Mouse (Mus musculus) MEL (cell line): ENCODE measurements around the gene Brpf3. TPM values are rescaled to one million over a fixed set of nuclear protein-coding genes. Genes with fewer than 3 reads are reported as not detected.

Experiments
- DNase-seq: peaks from one replicate; pipeline ENCODE4 v3.0.0; 2011; ENCODE audit warnings: low read depth, low spot score
- H3K27ac ChIP-seq: 2 replicates; pipeline ENCODE4 v1.5.1; 2012; ENCODE audit warnings: low read depth, mild to moderate bottlenecking, control low read depth, low read length, moderate library complexity; ENCODE audit not compliant: control insufficient read depth
- H3K27me3 ChIP-seq, 2 experiments: fragments of 150-350 bp in 1 of 2; sonication (generic) in 1 of 2; 2 replicates each; pipeline ENCODE4 v1.6.1; 2012; ENCODE audit warnings: low read length in 2 of 2, mild to moderate bottlenecking in 2 of 2, improper control_type of control experiment in 1 of 2, moderate library complexity in 1 of 2; ENCODE audit not compliant: insufficient read depth in 2 of 2, control insufficient read depth in 1 of 2
- H3K36me3 ChIP-seq, 2 experiments: 2 replicates each; pipeline ENCODE4 v1.6.1; 2012 to 2014; ENCODE audit warnings: low read length in 2 of 2, improper control_type of control experiment in 1 of 2, inconsistent platforms in 1 of 2, mild to moderate bottlenecking in 1 of 2; ENCODE audit not compliant: insufficient read depth in 2 of 2, control insufficient read depth in 1 of 2
- H3K4me1 ChIP-seq, 2 experiments: fragments of 150-350 bp in 1 of 2; sonication (generic) in 1 of 2; 2 replicates each; pipeline ENCODE4 v1.6.1; 2012; ENCODE audit warnings: low read length in 2 of 2, improper control_type of control experiment in 1 of 2, mild to moderate bottlenecking in 1 of 2; ENCODE audit not compliant: insufficient read depth in 2 of 2, control insufficient read depth in 1 of 2
- H3K4me3 ChIP-seq, 2 experiments: fragments of 150-350 bp in 1 of 2; sonication (generic) in 1 of 2; 2 replicates each; pipeline ENCODE4 v1.5.1; 2012; ENCODE audit warnings: low read depth in 2 of 2, low read length in 2 of 2, mild to moderate bottlenecking in 2 of 2, moderate library complexity in 2 of 2, control low read depth in 1 of 2, improper control_type of control experiment in 1 of 2; ENCODE audit not compliant: control insufficient read depth in 1 of 2, insufficient read depth in 1 of 2
- H3K79me2 ChIP-seq: 2 replicates; pipeline ENCODE4 v1.6.1; 2012; ENCODE audit warnings: mild to moderate bottlenecking, low read length, moderate library complexity; ENCODE audit not compliant: control insufficient read depth, poor library complexity, insufficient read depth
- H3K9ac ChIP-seq: 2 replicates; pipeline ENCODE4 v1.6.1; 2012; ENCODE audit warnings: low read depth, mild to moderate bottlenecking, control low read depth, low read length, moderate library complexity; ENCODE audit not compliant: control insufficient read depth, poor library complexity, severe bottlenecking
- H3K9me3 ChIP-seq: fragments of 150-350 bp; sonication (generic); replicated peaks from 2 replicates; pipeline ENCODE4 v1.6.1; 2012; ENCODE audit warnings: mild to moderate bottlenecking, low read length, improper control_type of control experiment, moderate library complexity; ENCODE audit not compliant: insufficient read depth
- CHD1 ChIP-seq: IDR thresholded peaks from 2 replicates; pipeline ENCODE4 v1.6.1; 2012; ENCODE audit warnings: low read depth, mild to moderate bottlenecking, inconsistent platforms, low read length, improper control_type of control experiment
- CTCF ChIP-seq, 3 experiments: IDR thresholded peaks in 2 of 3; conservative IDR thresholded peaks in 1 of 3; 2 replicates each; pipeline ENCODE4 v1.5.1; 2011 to 2012; ENCODE audit warnings: low read length in 3 of 3, low read depth in 2 of 3, mild to moderate bottlenecking in 2 of 3, improper control_type of control experiment in 1 of 3, inconsistent platforms in 1 of 3, mixed read lengths in 1 of 3, moderate library complexity in 1 of 3; ENCODE audit not compliant: control insufficient read depth in 1 of 3, insufficient read depth in 1 of 3, poor library complexity in 1 of 3, severe bottlenecking in 1 of 3
- GABPA ChIP-seq: IDR thresholded peaks from 2 replicates; pipeline ENCODE4 v1.6.1; 2012; ENCODE audit warnings: low read depth, mild to moderate bottlenecking, inconsistent platforms, low read length, improper control_type of control experiment, moderate library complexity
- MEF2A ChIP-seq: IDR thresholded peaks from 2 replicates; pipeline ENCODE4 v1.6.1; 2014; ENCODE audit warnings: low read depth, mild to moderate bottlenecking, inconsistent platforms, low read length, improper control_type of control experiment; ENCODE audit not compliant: poor library complexity, insufficient replicate concordance, severe bottlenecking; ENCODE audit errors: extremely low read depth
- MXI1 ChIP-seq: IDR thresholded peaks from 2 replicates; pipeline ENCODE4 v1.6.1; 2011; ENCODE audit warnings: mild to moderate bottlenecking, low read depth, low read length, improper control_type of control experiment
- MYB ChIP-seq: IDR thresholded peaks from 2 replicates; pipeline ENCODE4 v1.6.1; 2011; ENCODE audit warnings: mild to moderate bottlenecking, low read depth, low read length, improper control_type of control experiment
- POLR2A ChIP-seq, 2 experiments: IDR thresholded peaks; 2 replicates each; pipeline ENCODE4 v1.6.1; 2011 to 2012; ENCODE audit warnings: low read length in 2 of 2, mild to moderate bottlenecking in 2 of 2, control low read depth in 1 of 2, improper control_type of control experiment in 1 of 2, low read depth in 1 of 2, moderate library complexity in 1 of 2; ENCODE audit not compliant: control insufficient read depth in 1 of 2, insufficient read depth in 1 of 2, poor library complexity in 1 of 2
- RAD21 ChIP-seq: IDR thresholded peaks from 2 replicates; pipeline ENCODE4 v1.6.1; 2011; ENCODE audit warnings: mild to moderate bottlenecking, low read depth, low read length, improper control_type of control experiment
- SIN3A ChIP-seq: IDR thresholded peaks from 2 replicates; pipeline ENCODE4 v1.6.1; 2012; ENCODE audit warnings: low read length, improper control_type of control experiment, inconsistent platforms
- SMC3 ChIP-seq: IDR thresholded peaks from 2 replicates; pipeline ENCODE4 v1.6.1; 2011; ENCODE audit warnings: low read depth, low read length, improper control_type of control experiment
- TCF12 ChIP-seq: IDR thresholded peaks from 2 replicates; pipeline ENCODE4 v1.6.1; 2014; ENCODE audit warnings: low read depth, mild to moderate bottlenecking, inconsistent platforms, low read length, improper control_type of control experiment, moderate library complexity
- USF2 ChIP-seq, 2 experiments: IDR thresholded peaks; 2 replicates each; pipeline ENCODE4 v1.6.1; 2011 to 2012; ENCODE audit warnings: improper control_type of control experiment in 2 of 2, low read length in 2 of 2, borderline replicate concordance in 1 of 2, inconsistent platforms in 1 of 2, low read depth in 1 of 2, mild to moderate bottlenecking in 1 of 2; ENCODE audit not compliant: insufficient read depth in 1 of 2
- polyA plus RNA-seq, 2 experiments: library from polyadenylated mRNA; stranded (reverse) in 1 of 2; unstranded in 1 of 2; fragments of >175 nt in 1 of 2; fragments of >200 nt in 1 of 2; gene quantifications; 2 replicates each; pipeline versions ENCODE4 v1.2.1 to v1.2.4; 2012; ENCODE audit warnings: low replicate concordance in 2 of 2, low read depth in 1 of 2; ENCODE audit not compliant: insufficient read length in 2 of 2, insufficient read depth in 1 of 2, missing spikeins in 1 of 2
- total RNA-seq: library from RNA; depleted of rRNA; stranded (reverse); fragments of 300-350 nt; gene quantifications from 2 replicates; pipeline ENCODE4 v1.2.3, GENCODE M21; 2012

Brpf3 gene
- total and polyA plus RNA-seq, 3 experiments = 1.7 to 23.7 TPM; not detected in 1

GRCm38 (mm10) chr17:28867381-28867780, 66.5 kb downstream of the Brpf3 start:
- Histone ChIP-seq H3K79me2 (no peaks in the 10 kb centered on the region), H3K9ac (no peak overlapping the region), H3K36me3 (no peaks in the 10 kb centered on the region), H3K4me1 (peaks cover 0 to 2% of the 10 kb centered on the region in 2 experiments; a peak in 1 of 4 replicates), H3K4me3 (no peak overlapping the region)
- DNase-seq = no peak
- no peak for TF ChIP-seq USF2 (IDR thresholded peaks at IDR 0.05; ENCODE audit: borderline replicate concordance in 1 of 2, insufficient read depth in 1 of 2, low read depth in 1 of 2, low read length in 2 of 2)
- no peak for TF ChIP-seq RAD21
- no peak for TF ChIP-seq SIN3A
- TF ChIP-seq MYB = no peak
- TF ChIP-seq MEF2A = no peak
- TF ChIP-seq, all 39 proteins: peak for 0
- Histone ChIP-seq H3K9me3 (no peaks in the 10 kb centered on the region), H3K27ac (no peak overlapping the region), H3K27me3 (peaks cover 0 to 8% of the 10 kb centered on the region in 2 experiments; a peak in 2 of 4 replicates)

GRCm38 (mm10) chr17:28869412-28870110, 68.7 kb downstream of the Brpf3 start:
- H3K27me3 ChIP-seq = peaks cover 0 to 6% of the 10 kb centered on the region in 2 experiments; a peak in 3 of 4 replicates
- H3K4me1 ChIP-seq = no peaks in the 10 kb centered on the region
- H3K4me3 ChIP-seq = no peak overlapping the region
- no peaks in the 10 kb centered on the region for H3K9me3 ChIP-seq
- H3K36me3 ChIP-seq = no peaks in the 10 kb centered on the region
- H3K9ac ChIP-seq = no peak overlapping the region
- no peak for DNase-seq
- H3K79me2 ChIP-seq = no peaks in the 10 kb centered on the region
- no peak overlapping the region for H3K27ac ChIP-seq
- TF ChIP-seq GABPA (no peak), MYB (no peak), MXI1 (no peak), RAD21 (no peak), CHD1 (no peak), POLR2A (IDR thresholded peaks at IDR 0.05; ENCODE audit: control insufficient read depth in 1 of 2, insufficient read depth in 1 of 2, low read depth in 1 of 2, low read length in 2 of 2, poor library complexity in 1 of 2) (no peak), USF2 (IDR thresholded peaks at IDR 0.05; ENCODE audit: borderline replicate concordance in 1 of 2, insufficient read depth in 1 of 2, low read depth in 1 of 2, low read length in 2 of 2) (no peak)

- no peaks in the 10 kb centered on the region for H3K9me3 ChIP-seq
- TF ChIP-seq TCF12 = no peak
- peak; percentile 42 to 47 (median 46); a peak in 5 of 6 replicates for TF ChIP-seq CTCF (IDR thresholded peaks at IDR 0.05 in 2 of 3, conservative IDR thresholded peaks at IDR 0.05 in 1 of 3; ENCODE audit: control insufficient read depth in 1 of 3, insufficient read depth in 1 of 3, low read depth in 2 of 3, low read length in 3 of 3, poor library complexity in 1 of 3, severe bottlenecking in 1 of 3)
- peak; percentile 30 for TF ChIP-seq SMC3
- TF ChIP-seq, all 39 proteins: peak for 2
- Histone ChIP-seq H3K4me3 (no peak overlapping the region), H3K27me3 (peaks cover 0 to 6% of the 10 kb centered on the region in 2 experiments; a peak in 3 of 4 replicates), H3K27ac (no peak overlapping the region), H3K4me1 (no peaks in the 10 kb centered on the region), H3K79me2 (no peaks in the 10 kb centered on the region), H3K36me3 (no peaks in the 10 kb centered on the region), H3K9ac (no peak overlapping the region)
- DNase-seq = no peak
These were observed 69.5 kb downstream of the Brpf3 start for GRCm38 (mm10) chr17:28870435-28870834.
